Mouse (Mus musculus) embryonic facial prominence, embryonic 12.5 days (tissue): ENCODE measurements around the gene Cygb. TPM values are rescaled to one million over a fixed set of nuclear protein-coding genes. Genes with fewer than 3 reads are reported as not detected.

Source experiments
- ATAC-seq: fragments of 200-750 bp; cut with Nextera tagmentation; 2 replicates; pipeline ENCODE4 v1.8.0; 2017; ENCODE audit not compliant: insufficient number of reproducible peaks, insufficient read depth, low FRiP score, low TSS enrichment
- H3K27ac ChIP-seq: fragments of 300-500 bp; sonication (generic); 2 replicates; pipeline ENCODE4 v1.5.1; 2016; ENCODE audit warnings: mild to moderate bottlenecking
- H3K27me3 ChIP-seq: fragments of 300-500 bp; sonication (generic); 2 replicates; pipeline ENCODE4 v1.6.1; 2016; ENCODE audit warnings: mild to moderate bottlenecking, moderate library complexity
- H3K36me3 ChIP-seq: fragments of 300-500 bp; sonication (generic); 2 replicates; pipeline ENCODE4 v1.6.1; 2016; ENCODE audit warnings: mild to moderate bottlenecking
- H3K4me1 ChIP-seq: fragments of 300-500 bp; sonication (generic); 2 replicates; pipeline ENCODE4 v1.6.1; 2016
- H3K4me2 ChIP-seq: fragments of 300-500 bp; sonication (generic); replicated peaks from 2 replicates; pipeline ENCODE4 v1.6.1; 2016; ENCODE audit warnings: mild to moderate bottlenecking, moderate library complexity
- H3K4me3 ChIP-seq: fragments of 300-500 bp; sonication (generic); 2 replicates; pipeline ENCODE4 v1.5.1; 2016; ENCODE audit warnings: mild to moderate bottlenecking
- H3K9ac ChIP-seq: fragments of 300-500 bp; sonication (generic); 2 replicates; pipeline ENCODE4 v1.6.1; 2016; ENCODE audit warnings: mild to moderate bottlenecking, moderate library complexity
- H3K9me3 ChIP-seq: fragments of 300-500 bp; sonication (generic); 2 replicates; pipeline ENCODE4 v1.6.1; 2016; ENCODE audit warnings: mild to moderate bottlenecking, moderate library complexity
- WGBS: fragments of 180-500 bp; shearing (Covaris S2); methylation state at CpG from one replicate; pipeline ENCODE4 v1.1.7; 2016; 5-methylcytosine and 5-hydroxymethylcytosine counted together
- polyA plus RNA-seq: library from polyadenylated mRNA; unstranded; fragments of >200 nt; fragmentation: Nextera tagmentation; extraction: Ambion mirVana; gene quantifications from 2 replicates; pipeline ENCODE4 v1.2.1, GENCODE M21; 2016

Cygb gene
- polyA plus RNA-seq, 1 experiment from 2014 or later = 7.1 TPM

DNA sequence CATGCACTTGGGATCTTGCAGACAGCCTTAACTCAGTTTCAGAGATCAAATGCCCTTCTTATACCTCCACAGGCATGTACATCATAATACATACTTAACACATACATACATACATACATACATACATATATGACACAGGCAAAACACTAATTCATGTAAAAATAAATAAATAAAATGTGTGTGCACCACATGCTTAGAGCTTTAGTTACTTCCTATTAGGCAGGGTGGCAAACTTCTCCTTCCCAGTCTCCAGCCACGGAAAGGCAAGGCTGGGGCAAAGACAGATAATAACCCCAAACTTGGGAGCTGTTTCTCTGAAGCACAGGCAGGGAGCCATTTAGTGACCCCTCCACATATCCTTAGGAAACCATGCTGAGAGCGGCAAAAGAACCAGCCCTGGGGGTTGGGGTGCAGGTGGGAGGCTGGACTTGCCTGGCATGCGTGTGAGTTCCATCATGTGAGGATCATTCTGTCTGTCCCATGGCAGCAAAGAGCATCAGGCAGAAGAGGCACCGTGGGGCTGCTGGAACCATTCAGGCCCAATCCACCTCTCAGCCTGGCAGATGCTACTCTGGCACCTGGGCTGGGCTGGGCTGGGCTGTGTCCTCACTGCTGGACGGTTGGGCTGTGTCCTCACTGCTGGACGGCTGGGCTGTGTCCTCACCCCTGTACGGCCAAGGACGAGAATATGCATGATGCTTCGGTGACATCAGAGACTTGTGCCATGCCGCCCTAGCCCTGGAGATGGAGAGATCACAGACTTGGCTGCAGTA, 27.6 kb downstream of the Cygb start, which contains the start of gene Rhbdf2:
Gene Rhbdf2 (minus strand): TSS at position 721 of the 773 bp plus-strand sequence.
- Histone ChIP-seq H3K4me1 (peaks cover 11% of the 10 kb centered on the region), H3K27ac (no peak within 1 kb of the TSS), H3K36me3 (no peaks in the 10 kb centered on the region), H3K4me3 (no peak within 1 kb of the TSS), H3K27me3 (peaks cover 28% of the 10 kb centered on the region), H3K9ac (no peak within 1 kb of the TSS), H3K4me2 (no peak within 1 kb of the TSS), H3K9me3 (no peaks in the 10 kb centered on the region)
- ATAC-seq = no peak
- 73% methylated on average over 10 of the region's 10 CpGs for WGBS

DNA sequence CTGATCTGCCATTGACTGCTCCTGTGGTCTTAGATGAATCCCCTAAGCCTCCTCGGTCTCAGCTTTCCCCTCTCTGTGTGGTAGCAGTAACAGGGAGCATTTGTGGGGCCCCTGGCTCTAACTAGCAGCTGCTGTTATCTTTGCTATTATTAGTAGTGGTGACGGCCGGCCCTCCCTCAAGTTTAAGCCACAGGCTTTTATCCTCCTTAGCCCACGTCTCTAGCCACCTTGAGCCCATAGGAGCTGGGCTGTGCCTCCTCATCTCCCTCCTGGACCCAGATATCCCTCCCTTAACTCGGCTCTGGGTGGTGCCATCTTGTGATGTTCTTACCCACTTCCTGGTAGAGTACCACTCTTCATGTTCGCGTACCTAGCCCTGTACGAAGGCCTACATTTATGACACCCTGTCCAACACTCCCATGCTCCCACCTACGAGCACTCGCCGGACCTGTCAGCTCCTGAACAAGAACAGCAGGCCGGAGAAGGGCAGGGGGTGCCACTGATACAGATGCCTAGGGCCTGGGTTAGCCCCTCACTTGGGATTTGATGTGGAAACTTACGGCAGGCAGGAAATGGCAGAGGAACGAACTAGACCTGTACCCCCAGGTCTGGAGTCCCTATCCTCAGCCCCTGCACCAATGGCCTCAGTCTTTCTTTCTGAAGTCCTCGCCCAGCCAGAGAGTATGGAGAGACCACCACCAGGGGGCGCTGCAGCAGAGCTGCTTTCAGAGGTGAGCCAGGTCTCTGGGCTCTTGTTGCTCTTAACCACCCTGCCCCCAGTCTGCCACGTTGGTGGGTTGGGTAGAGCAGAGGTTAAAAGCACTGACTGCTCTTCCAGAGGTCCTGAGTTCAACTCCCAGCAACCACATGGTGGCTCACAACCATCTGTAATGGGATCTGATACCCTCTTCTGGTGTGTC, 28.8 kb downstream of the Cygb start:
- Histone ChIP-seq H3K9me3 (no peaks in the 10 kb centered on the region), H3K4me3 (no peak overlapping the region), H3K4me2 (no peak overlapping the region), H3K27me3 (peaks cover 28% of the 10 kb centered on the region), H3K4me1 (peaks cover 18% of the 10 kb centered on the region), H3K27ac (no peak overlapping the region), H3K9ac (no peak overlapping the region), H3K36me3 (no peaks in the 10 kb centered on the region)
- WGBS = 77% methylated on average over 17 of the region's 17 CpGs
- ATAC-seq = no peak

DNA sequence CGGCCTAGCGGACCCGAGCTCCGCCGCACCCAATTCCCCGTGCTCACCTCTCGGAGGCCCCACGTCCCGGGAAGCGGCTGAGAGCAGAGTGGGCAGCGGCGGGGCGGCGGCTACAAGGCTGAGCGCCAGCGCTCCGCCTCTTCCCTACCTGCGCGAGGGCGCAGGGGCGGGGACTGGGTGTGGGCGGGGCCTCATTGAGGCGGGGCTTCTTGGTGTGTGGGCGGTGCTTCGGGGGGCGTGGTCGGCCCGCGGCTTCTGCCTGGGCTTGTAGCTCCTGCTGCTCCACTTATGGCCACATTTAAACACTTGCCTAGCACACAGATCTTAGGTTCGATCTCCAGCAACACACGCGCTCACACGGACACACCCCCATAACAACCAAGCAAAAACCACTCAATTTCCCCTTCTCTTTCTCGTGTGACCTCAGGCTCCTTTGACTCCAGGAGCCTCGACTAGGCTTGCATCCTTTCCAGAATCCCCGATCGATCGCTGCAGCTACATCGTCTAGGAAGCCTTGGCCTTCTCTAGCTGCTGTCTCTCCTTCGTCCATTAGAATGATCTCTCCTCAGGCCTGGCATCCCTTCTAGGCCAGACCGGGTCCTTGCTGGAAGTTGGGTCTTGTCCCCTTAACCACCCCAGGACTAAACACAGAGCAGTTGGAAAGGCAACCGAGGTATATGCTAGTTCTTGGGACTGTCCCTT, 29.8 kb downstream of the Cygb start:
- H3K4me2 ChIP-seq = peak overlapping the region; percentile 93
- peaks cover 23% of the 10 kb centered on the region for H3K4me1 ChIP-seq
- H3K4me3 ChIP-seq = peak overlapping the region; percentile 75
- H3K9ac ChIP-seq = peak overlapping the region; percentile 61
- H3K27me3 ChIP-seq = peaks cover 28% of the 10 kb centered on the region
- no peak overlapping the region for H3K27ac ChIP-seq
- peak; percentile 23; the same call in 1 of the 2 replicates for ATAC-seq
- no peaks in the 10 kb centered on the region for H3K36me3 ChIP-seq
- 13% methylated on average over 42 of the region's 42 CpGs for WGBS
- no peaks in the 10 kb centered on the region for H3K9me3 ChIP-seq

DNA sequence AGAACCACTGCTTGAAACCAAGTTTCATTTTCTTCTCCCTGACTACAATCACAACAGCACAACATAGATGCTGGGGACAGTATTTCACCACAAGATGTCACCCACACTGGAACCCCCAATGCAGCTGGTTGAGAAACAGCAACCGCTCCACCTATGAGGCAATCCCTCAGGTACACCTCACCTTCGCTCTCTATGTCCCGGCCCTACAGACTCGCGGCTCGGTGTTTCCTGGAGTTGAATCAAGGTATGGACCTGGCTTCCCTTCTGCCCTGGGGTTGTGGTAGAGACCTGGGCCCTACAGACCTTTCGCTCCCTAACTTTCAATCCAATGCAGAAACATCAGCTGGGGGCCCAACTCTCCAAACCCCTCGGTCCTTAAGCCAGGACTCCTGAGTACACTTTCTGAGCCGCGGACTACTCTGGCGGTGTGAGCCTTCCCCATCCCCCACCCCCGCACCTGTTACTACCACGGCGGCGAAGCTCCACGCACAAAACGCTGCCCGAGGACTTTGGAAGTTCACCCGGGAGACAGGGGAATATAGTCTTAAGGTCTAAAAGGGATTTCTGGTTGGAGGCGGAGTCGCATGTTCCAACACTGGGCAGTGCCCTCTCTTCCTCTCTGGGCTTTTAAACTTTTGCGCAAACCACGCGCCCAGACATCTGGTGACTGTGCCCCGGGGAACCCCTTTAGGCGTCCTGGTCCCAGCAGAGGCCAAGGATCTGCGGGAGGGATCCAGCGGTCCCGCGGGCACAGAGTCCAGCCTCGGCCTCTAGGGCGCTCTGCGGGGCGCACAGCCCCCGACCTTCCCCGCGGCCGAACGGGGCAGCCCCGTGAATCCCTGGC, 30.6 kb downstream of the Cygb start:
- peak; percentile 11; the same call in 1 of the 2 replicates for ATAC-seq
- peaks cover 23% of the 10 kb centered on the region for H3K4me1 ChIP-seq

DNA sequence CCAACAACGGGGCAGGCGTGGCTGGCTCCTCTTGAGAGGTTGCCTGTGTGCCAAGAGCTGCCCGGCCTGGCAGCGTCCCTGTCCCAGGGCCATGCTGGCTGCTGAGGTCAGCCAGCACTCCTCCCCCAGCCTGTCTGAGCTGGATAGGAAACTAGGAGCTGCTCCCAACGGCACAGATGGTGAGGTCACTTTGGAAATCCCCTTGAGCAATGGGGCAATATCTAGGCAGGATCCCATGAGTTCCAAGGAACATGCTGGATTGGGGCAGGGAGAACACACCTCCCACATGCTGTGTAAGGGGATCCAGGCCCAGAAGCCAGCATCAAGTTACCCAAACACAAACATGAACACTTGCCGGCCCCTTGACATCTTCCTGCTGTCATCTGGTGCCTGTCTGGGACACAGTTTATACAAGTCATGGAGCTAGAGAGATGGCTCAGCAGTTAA, 32.8 kb downstream of the Cygb start:
- H3K4me1 ChIP-seq = peaks cover 28% of the 10 kb centered on the region
- H3K27me3 ChIP-seq = peaks cover 28% of the 10 kb centered on the region
- peak; percentile 29; the same call in 1 of the 2 replicates for ATAC-seq
- WGBS = 27% methylated on average over 6 of the region's 6 CpGs
- H3K9ac ChIP-seq = no peak overlapping the region
- H3K4me2 ChIP-seq = no peak overlapping the region
- H3K9me3 ChIP-seq = no peaks in the 10 kb centered on the region
- no peaks in the 10 kb centered on the region for H3K36me3 ChIP-seq
- H3K4me3 ChIP-seq = no peak overlapping the region
- H3K27ac ChIP-seq = no peak overlapping the region

More for the DNA sequence above, 30.6 kb downstream of the Cygb start:
- peak overlapping the region; percentile 61 for H3K9ac ChIP-seq
- H3K27ac ChIP-seq = no peak overlapping the region
- H3K27me3 ChIP-seq = peaks cover 28% of the 10 kb centered on the region
- H3K9me3 ChIP-seq = no peaks in the 10 kb centered on the region
- peak overlapping the region; percentile 75 for H3K4me3 ChIP-seq
- H3K36me3 ChIP-seq = no peaks in the 10 kb centered on the region
- 6% methylated on average over 40 of the region's 40 CpGs for WGBS
- peak overlapping the region; percentile 93 for H3K4me2 ChIP-seq

DNA sequence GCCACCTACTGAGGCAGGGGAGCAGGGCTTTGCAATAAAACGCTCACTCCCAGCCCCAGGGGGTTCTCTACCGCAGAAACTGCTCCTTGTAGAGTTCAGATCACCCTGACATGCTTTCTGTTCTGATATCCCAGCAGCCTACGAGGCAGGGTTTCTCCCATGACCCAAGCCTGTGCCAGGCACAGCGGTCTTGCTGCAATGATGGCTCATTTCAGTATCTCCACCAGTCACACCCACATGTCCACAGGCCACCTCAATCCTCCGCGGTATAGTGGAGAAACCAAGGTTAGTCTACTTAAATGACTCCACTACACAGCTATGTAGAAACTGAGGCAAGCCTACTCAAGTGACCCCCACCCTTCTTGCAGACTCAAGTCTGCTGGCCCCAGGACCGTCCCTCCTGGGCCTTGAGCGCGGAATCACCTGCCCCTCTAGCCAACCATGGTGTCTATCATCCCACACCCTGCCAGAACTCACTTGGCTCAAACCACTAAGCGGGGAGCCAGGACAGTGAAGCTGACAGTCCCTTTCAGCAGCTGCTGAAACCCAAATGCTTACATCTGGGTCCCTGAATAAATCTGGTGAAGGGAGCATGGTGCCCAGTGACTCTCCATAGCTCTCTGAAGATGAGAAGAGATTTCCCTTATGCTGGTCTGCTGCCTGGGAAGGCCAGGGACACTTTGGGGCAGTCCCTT, 33.4 kb downstream of the Cygb start:
- Histone ChIP-seq H3K36me3 (no peaks in the 10 kb centered on the region), H3K9me3 (no peaks in the 10 kb centered on the region), H3K27me3 (peaks cover 28% of the 10 kb centered on the region), H3K4me2 (0 out of 2 replicates have a peak overlapping the region, but pooled peaks have one; percentile 2), H3K9ac (no peak overlapping the region), H3K4me1 (peaks cover 33% of the 10 kb centered on the region), H3K27ac (no peak overlapping the region), H3K4me3 (no peak overlapping the region)
- ATAC-seq = no peak
- 82% methylated on average over 10 of the region's 10 CpGs for WGBS

DNA sequence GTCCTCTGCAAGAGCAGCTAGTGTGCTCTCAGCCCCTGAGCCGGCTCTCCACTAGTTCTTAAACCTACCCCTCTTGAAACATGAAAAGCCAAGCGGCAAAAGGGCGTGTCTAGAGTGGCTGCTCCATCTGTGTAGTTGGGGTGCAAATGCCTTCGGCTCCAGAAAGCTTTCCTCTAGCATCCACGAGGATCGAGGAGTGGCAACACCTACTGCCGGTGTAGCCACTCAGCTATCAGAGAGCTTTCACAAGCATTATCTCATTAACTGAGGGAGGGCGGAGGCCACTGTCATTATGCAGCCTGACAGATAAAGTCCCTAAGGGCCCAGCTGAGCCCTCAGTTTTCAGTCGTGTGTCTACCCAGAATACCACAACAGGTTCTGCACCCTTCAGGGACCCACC, 34.0 kb downstream of the Cygb start:
- no peak for ATAC-seq
- Histone ChIP-seq H3K27ac (no peak overlapping the region), H3K36me3 (no peaks in the 10 kb centered on the region), H3K27me3 (peaks cover 24% of the 10 kb centered on the region), H3K9ac (no peak overlapping the region), H3K4me2 (0 out of 2 replicates have a peak overlapping the region, but pooled peaks have one; percentile 2), H3K4me3 (no peak overlapping the region), H3K4me1 (peaks cover 33% of the 10 kb centered on the region), H3K9me3 (no peaks in the 10 kb centered on the region)
- WGBS = 49% methylated on average over 9 of the region's 9 CpGs

DNA sequence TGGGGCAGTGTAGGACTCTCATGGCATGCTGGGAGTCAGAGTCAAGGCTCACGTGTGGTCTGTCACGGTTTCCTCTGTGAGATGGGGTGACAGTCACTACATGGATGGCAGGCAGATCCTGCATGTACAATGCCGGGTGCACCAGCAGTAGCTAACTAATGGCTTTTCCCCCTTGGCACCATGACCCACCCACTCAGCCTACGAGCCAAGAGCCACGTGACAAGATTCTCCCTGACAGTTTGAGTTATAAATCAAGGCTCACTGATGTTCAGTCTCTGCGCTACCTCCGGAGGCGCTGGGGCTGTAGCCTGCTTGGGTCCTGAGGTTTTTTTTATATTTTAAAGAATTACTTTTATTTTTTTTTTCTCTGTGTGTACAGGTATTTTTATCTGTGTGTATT, 34.6 kb downstream of the Cygb start:
- no peak for ATAC-seq
- 77% methylated on average over 8 of the region's 8 CpGs for WGBS
- H3K27ac ChIP-seq = no peak overlapping the region
- H3K4me3 ChIP-seq = no peak overlapping the region
- no peak overlapping the region for H3K9ac ChIP-seq
- peaks cover 33% of the 10 kb centered on the region for H3K4me1 ChIP-seq
- no peaks in the 10 kb centered on the region for H3K9me3 ChIP-seq
- no peak overlapping the region for H3K4me2 ChIP-seq
- H3K36me3 ChIP-seq = no peaks in the 10 kb centered on the region
- peaks cover 20% of the 10 kb centered on the region for H3K27me3 ChIP-seq

DNA sequence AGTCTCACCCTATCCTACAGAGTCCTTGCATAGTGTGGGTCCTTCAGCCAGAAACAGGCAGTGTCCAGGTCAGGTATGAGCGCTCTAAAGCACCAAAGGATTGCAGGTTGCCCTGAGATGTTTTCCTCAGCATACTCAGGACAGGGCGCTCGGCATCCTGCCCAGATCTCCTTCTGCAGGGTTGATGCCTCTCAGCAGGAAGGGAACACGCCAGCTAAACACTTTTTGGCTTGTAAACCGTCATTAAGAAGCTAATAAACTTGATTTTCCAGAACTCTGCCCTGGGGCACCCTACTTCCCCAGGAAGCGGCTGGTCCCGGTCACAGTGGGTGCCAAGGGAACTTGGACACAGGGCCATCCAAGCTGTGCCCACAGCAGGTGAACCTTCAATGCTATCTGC, 35.0 kb downstream of the Cygb start:
- no peak overlapping the region for H3K9ac ChIP-seq
- ATAC-seq = no peak
- H3K27me3 ChIP-seq = peaks cover 17% of the 10 kb centered on the region
- no peak overlapping the region for H3K4me3 ChIP-seq
- H3K27ac ChIP-seq = no peak overlapping the region
- 89% methylated on average over 7 of the region's 7 CpGs for WGBS
- H3K36me3 ChIP-seq = no peaks in the 10 kb centered on the region
- no peak overlapping the region for H3K4me2 ChIP-seq
- peaks cover 33% of the 10 kb centered on the region for H3K4me1 ChIP-seq
- no peaks in the 10 kb centered on the region for H3K9me3 ChIP-seq

DNA sequence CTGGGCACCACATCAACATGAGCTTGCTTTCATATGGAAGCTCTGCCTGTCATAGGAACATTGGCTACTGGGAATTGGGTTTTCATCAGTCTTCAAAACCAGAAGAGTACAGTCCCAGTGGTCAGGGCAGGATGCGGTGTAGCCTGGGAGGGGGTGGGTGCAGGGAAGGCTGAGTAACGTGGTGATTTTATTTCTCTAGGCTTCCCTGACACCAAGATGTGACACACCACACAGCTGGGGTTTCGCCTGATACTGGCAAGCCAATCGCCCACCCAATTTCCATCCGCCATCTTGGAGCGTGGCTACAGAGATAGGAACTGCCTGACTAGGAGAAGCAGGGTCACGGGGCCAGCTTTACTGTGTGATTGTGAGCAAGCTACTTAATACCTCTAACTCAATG, 35.4 kb downstream of the Cygb start:
- Histone ChIP-seq H3K9ac (no peak overlapping the region), H3K27ac (no peak overlapping the region), H3K4me2 (no peak overlapping the region), H3K27me3 (peaks cover 14% of the 10 kb centered on the region), H3K4me3 (no peak overlapping the region), H3K36me3 (no peaks in the 10 kb centered on the region), H3K4me1 (peaks cover 33% of the 10 kb centered on the region), H3K9me3 (no peaks in the 10 kb centered on the region)
- WGBS = 91% methylated on average over 7 of the region's 7 CpGs
- ATAC-seq = no peak
